Mouse (Mus musculus) embryonic facial prominence, embryonic 12.5 days (tissue): Measurements from ENCODE around the gene Pakap. TPM values are rescaled to one million over a fixed set of nuclear protein-coding genes. Genes with fewer than 3 reads are reported as not detected.
A peak's percentile ranks its signal among the peaks of the same experiment; 100 is the strongest.

ENCODE experiments used
- ATAC-seq: fragments of 200-750 bp; cut with Nextera tagmentation; 2 replicates; pipeline ENCODE4 v1.8.0; 2017; ENCODE audit not compliant: insufficient number of reproducible peaks, insufficient read depth, low FRiP score, low TSS enrichment
- H3K27ac ChIP-seq: fragments of 300-500 bp; sonication (generic); 2 replicates; pipeline ENCODE4 v1.5.1; 2016; ENCODE audit warnings: mild to moderate bottlenecking
- H3K27me3 ChIP-seq: fragments of 300-500 bp; sonication (generic); 2 replicates; pipeline ENCODE4 v1.6.1; 2016; ENCODE audit warnings: mild to moderate bottlenecking, moderate library complexity
- H3K36me3 ChIP-seq: fragments of 300-500 bp; sonication (generic); 2 replicates; pipeline ENCODE4 v1.6.1; 2016; ENCODE audit warnings: mild to moderate bottlenecking
- H3K4me1 ChIP-seq: fragments of 300-500 bp; sonication (generic); 2 replicates; pipeline ENCODE4 v1.6.1; 2016
- H3K4me2 ChIP-seq: fragments of 300-500 bp; sonication (generic); replicated peaks from 2 replicates; pipeline ENCODE4 v1.6.1; 2016; ENCODE audit warnings: mild to moderate bottlenecking, moderate library complexity
- H3K4me3 ChIP-seq: fragments of 300-500 bp; sonication (generic); 2 replicates; pipeline ENCODE4 v1.5.1; 2016; ENCODE audit warnings: mild to moderate bottlenecking
- H3K9ac ChIP-seq: fragments of 300-500 bp; sonication (generic); 2 replicates; pipeline ENCODE4 v1.6.1; 2016; ENCODE audit warnings: mild to moderate bottlenecking, moderate library complexity
- H3K9me3 ChIP-seq: fragments of 300-500 bp; sonication (generic); 2 replicates; pipeline ENCODE4 v1.6.1; 2016; ENCODE audit warnings: mild to moderate bottlenecking, moderate library complexity
- WGBS: fragments of 180-500 bp; shearing (Covaris S2); methylation state at CpG from one replicate; pipeline ENCODE4 v1.1.7; 2016; 5-methylcytosine and 5-hydroxymethylcytosine counted together
- polyA plus RNA-seq: library from polyadenylated mRNA; unstranded; fragments of >200 nt; fragmentation: Nextera tagmentation; extraction: Ambion mirVana; gene quantifications from 2 replicates; pipeline ENCODE4 v1.2.1, GENCODE M21; 2016

Gene Pakap
- polyA plus RNA-seq, 1 experiment from 2014 or later, result 42.5 TPM

GRCm38 (mm10) chr4:57694356-57695136, 126.6 kb downstream of the Pakap start:
- Histone ChIP-seq H3K4me2 (no peak overlapping the region), H3K9ac (no peak overlapping the region), H3K27me3 (no peaks in the 10 kb centered on the region), H3K4me3 (no peak overlapping the region), H3K9me3 (no peaks in the 10 kb centered on the region), H3K27ac (no peak overlapping the region), H3K4me1 (0 out of 2 replicates have a peak, but pooled peaks cover 5% of the 10 kb centered on the region), H3K36me3 (peaks cover 7% of the 10 kb centered on the region)
- no peak for ATAC-seq
- 85% methylated on average over 5 of the region's 5 CpGs for WGBS

- Histone ChIP-seq H3K9me3 (no peaks in the 10 kb centered on the region), H3K36me3 (no peaks in the 10 kb centered on the region), H3K4me3 (no peak overlapping the region), H3K9ac (no peak overlapping the region), H3K4me1 (0 out of 2 replicates have a peak, but pooled peaks cover 5% of the 10 kb centered on the region), H3K27me3 (no peaks in the 10 kb centered on the region), H3K4me2 (no peak overlapping the region), H3K27ac (no peak overlapping the region)
- no peak for ATAC-seq
- 93% methylated on average over 11 of the region's 11 CpGs for WGBS
Measured at GRCm38 (mm10) chr4:57696955-57697354, 129.0 kb downstream of the Pakap start.

- H3K9ac ChIP-seq, result no peak overlapping the region
Measured at GRCm38 (mm10) chr4:57697918-57698611, 130.1 kb downstream of the Pakap start.

GRCm38 (mm10) chr4:57701576-57701975, 133.6 kb downstream of the Pakap start:
- Histone ChIP-seq H3K4me1 (0 out of 2 replicates have a peak, but pooled peaks cover 5% of the 10 kb centered on the region), H3K9me3 (no peaks in the 10 kb centered on the region), H3K27ac (no peak overlapping the region), H3K9ac (no peak overlapping the region), H3K4me3 (no peak overlapping the region), H3K27me3 (no peaks in the 10 kb centered on the region), H3K36me3 (no peaks in the 10 kb centered on the region), H3K4me2 (no peak overlapping the region)
- ATAC-seq, result no peak
- 90% methylated on average over 5 of the region's 5 CpGs for whole genome bisulfite sequencing

More at GRCm38 (mm10) chr4:57697918-57698611, 130.1 kb downstream of the Pakap start:
- Histone ChIP-seq H3K4me2 (no peak overlapping the region), H3K4me1 (0 out of 2 replicates have a peak, but pooled peaks cover 5% of the 10 kb centered on the region), H3K9me3 (no peaks in the 10 kb centered on the region), H3K4me3 (no peak overlapping the region), H3K27me3 (no peaks in the 10 kb centered on the region), H3K27ac (0 out of 2 replicates have a peak overlapping the region, but pooled peaks have one; percentile 23), H3K36me3 (no peaks in the 10 kb centered on the region)
- WGBS, result 51% methylated on average over 12 of the region's 12 CpGs
- ATAC-seq, result no peak

GRCm38 (mm10) chr4:57703574-57704470, 135.8 kb downstream of the Pakap start:
- no peak overlapping the region for H3K9ac ChIP-seq
- H3K4me3 ChIP-seq, result no peak overlapping the region
- H3K27me3 ChIP-seq, result no peaks in the 10 kb centered on the region
- H3K4me1 ChIP-seq, result no peaks in the 10 kb centered on the region
- H3K27ac ChIP-seq, result no peak overlapping the region
- no peak overlapping the region for H3K4me2 ChIP-seq
- no peak for ATAC-seq
- no peaks in the 10 kb centered on the region for H3K36me3 ChIP-seq
- WGBS, result 82% methylated on average over 11 of the region's 11 CpGs
- no peaks in the 10 kb centered on the region for H3K9me3 ChIP-seq

- WGBS, result 93% methylated on average over 7 of the region's 7 CpGs
- H3K36me3 ChIP-seq, result peaks cover 2% of the 10 kb centered on the region; the same call in 1 of the 2 replicates
- no peak overlapping the region for H3K4me3 ChIP-seq
- H3K4me1 ChIP-seq, result no peaks in the 10 kb centered on the region
- no peaks in the 10 kb centered on the region for H3K27me3 ChIP-seq
- H3K9me3 ChIP-seq, result no peaks in the 10 kb centered on the region
- no peak overlapping the region for H3K27ac ChIP-seq
- ATAC-seq, result no peak
- H3K4me2 ChIP-seq, result no peak overlapping the region
- no peak overlapping the region for H3K9ac ChIP-seq
Measured at GRCm38 (mm10) chr4:57704575-57704974, 136.6 kb downstream of the Pakap start.

- H3K9ac ChIP-seq, result no peak overlapping the region
- H3K4me2 ChIP-seq, result no peak overlapping the region
- no peaks in the 10 kb centered on the region for H3K4me1 ChIP-seq
- no peaks in the 10 kb centered on the region for H3K9me3 ChIP-seq
- H3K27ac ChIP-seq, result no peak overlapping the region
- no peaks in the 10 kb centered on the region for H3K36me3 ChIP-seq
- no peaks in the 10 kb centered on the region for H3K27me3 ChIP-seq
- H3K4me3 ChIP-seq, result no peak overlapping the region
- ATAC-seq, result no peak
Measured at GRCm38 (mm10) chr4:57715849-57716248, 147.9 kb downstream of the Pakap start.

- Histone ChIP-seq H3K9ac (no peak overlapping the region), H3K4me2 (no peak overlapping the region), H3K36me3 (no peaks in the 10 kb centered on the region), H3K27ac (no peak overlapping the region), H3K4me3 (no peak overlapping the region), H3K4me1 (peaks cover 3% of the 10 kb centered on the region; the same call in 1 of the 2 replicates), H3K9me3 (no peaks in the 10 kb centered on the region), H3K27me3 (no peaks in the 10 kb centered on the region)
- 48% methylated on average over 4 of the region's 4 CpGs for WGBS
- ATAC-seq, result no peak
Measured at GRCm38 (mm10) chr4:57716735-57717134, 148.8 kb downstream of the Pakap start.

GRCm38 (mm10) chr4:57717354-57717753, 149.4 kb downstream of the Pakap start, which contains the start of gene Akap2:
Akap2 (plus strand) TSS chr4:57717657.
- H3K9ac ChIP-seq, result no peak within 1 kb of the TSS
- H3K4me3 ChIP-seq, result no peak within 1 kb of the TSS
- 85% methylated on average over 9 of the region's 9 CpGs for WGBS
- H3K27me3 ChIP-seq, result no peaks in the 10 kb centered on the region
- H3K4me1 ChIP-seq, result peaks cover 3% of the 10 kb centered on the region; the same call in 1 of the 2 replicates
- no peak for ATAC-seq
- no peaks in the 10 kb centered on the region for H3K36me3 ChIP-seq
- H3K9me3 ChIP-seq, result no peaks in the 10 kb centered on the region
- no peak within 1 kb of the TSS for H3K4me2 ChIP-seq
- H3K27ac ChIP-seq, result no peak within 1 kb of the TSS

GRCm38 (mm10) chr4:57719370-57719769, 151.4 kb downstream of the Pakap start:
- 96% methylated on average over 1 of the region's 1 CpGs for WGBS
- H3K4me2 ChIP-seq, result no peak overlapping the region
- H3K9ac ChIP-seq, result no peak overlapping the region
- peaks cover 3% of the 10 kb centered on the region; the same call in 1 of the 2 replicates for H3K4me1 ChIP-seq
- no peak overlapping the region for H3K4me3 ChIP-seq
- no peaks in the 10 kb centered on the region for H3K36me3 ChIP-seq
- H3K9me3 ChIP-seq, result no peaks in the 10 kb centered on the region
- H3K27ac ChIP-seq, result no peak overlapping the region
- no peak for ATAC-seq
- H3K27me3 ChIP-seq, result no peaks in the 10 kb centered on the region

GRCm38 (mm10) chr4:57720869-57721361, 152.9 kb downstream of the Pakap start:
- WGBS, result 15% methylated on average over 7 of the region's 7 CpGs
- Histone ChIP-seq H3K4me2 (no peak overlapping the region), H3K9me3 (no peaks in the 10 kb centered on the region), H3K4me3 (no peak overlapping the region), H3K4me1 (peaks cover 3% of the 10 kb centered on the region; the same call in 1 of the 2 replicates), H3K9ac (no peak overlapping the region), H3K36me3 (no peaks in the 10 kb centered on the region), H3K27me3 (no peaks in the 10 kb centered on the region), H3K27ac (peak overlapping the region; percentile 1; the same call in 1 of the 2 replicates)
- ATAC-seq, result no peak
